Mouse (Mus musculus) induced T-regulatory cell, adult 2 months (primary cell): ENCODE data around the gene Cfap99.

ENCODE experiments used
- DNase-seq: peaks from one replicate; pipeline ENCODE4 v3.0.0-alpha.2; 2012; ENCODE audit warnings: low read depth

Cfap99 gene

DNA sequence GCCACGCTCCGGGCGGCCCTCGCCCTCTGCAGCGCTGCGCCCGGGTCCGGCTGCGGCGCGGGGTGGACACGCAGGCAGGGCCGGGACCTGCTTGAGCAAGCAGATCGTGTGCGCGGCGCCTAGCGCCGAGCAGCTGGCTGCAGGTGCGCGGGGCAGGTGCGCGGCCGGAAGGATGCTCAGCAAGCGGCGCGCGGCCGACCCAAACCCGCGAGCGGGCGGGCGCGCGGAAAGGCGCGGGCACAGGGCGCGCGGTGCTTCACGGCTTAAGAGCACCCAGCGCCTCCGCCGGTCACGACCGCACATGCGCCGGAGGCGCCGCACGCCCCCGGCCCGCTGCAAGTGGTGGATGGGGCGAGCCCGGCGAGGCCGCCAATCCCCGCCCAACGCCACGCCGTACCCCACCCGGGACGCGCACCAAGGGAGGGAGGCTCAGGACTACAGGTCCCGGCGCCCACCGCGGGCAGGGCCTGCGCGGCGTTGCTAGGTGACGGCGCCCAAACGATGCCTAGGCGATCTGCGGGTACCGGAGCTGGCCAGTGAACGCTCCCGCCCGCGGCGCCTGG is at the start of gene Cfap99, which contains the start of gene Zfyve28:
Gene Cfap99 (plus strand): TSS at position 447 of the 563 bp plus-strand sequence.
Gene Zfyve28 (minus strand): TSS at position 296 of the 563 bp plus-strand sequence.
- peak; percentile 63 for DNase-seq

DNA sequence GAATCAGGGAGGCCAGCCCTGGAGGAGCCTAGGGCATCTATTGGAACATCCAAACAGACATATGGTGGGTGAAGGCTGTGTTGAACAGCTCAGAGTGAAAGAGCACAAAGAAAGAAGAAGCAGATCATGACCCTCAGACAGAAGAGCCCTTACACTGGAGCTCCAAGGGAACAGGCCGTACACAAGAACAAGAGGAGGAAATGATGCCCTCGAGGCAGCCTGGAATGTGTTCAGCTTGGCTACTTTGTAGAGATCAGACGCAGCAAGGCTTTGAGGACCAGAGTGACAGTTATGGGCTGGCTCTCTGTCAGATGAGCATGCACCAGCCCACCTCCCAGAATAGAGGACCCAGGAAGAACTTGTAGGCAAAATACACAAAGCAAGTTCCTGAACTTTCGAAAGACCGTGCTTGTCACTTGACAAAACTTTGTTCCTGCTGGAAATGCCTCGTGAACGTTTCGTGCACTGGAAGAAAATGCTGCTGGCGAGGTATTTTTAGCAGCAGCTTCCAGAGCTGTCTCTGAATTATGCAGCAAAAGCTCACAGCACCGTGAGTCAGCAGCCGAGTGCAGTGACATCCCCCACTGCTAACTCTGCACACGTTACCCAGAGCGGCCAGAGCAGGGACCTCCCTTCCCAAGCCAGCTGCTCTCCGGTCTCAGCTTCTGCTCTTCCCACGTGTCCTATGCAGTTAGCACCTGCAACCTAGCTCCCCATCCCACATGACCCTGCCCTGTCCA is 46.0 kb upstream of the Cfap99 start:
- no peak for DNase-seq

DNA sequence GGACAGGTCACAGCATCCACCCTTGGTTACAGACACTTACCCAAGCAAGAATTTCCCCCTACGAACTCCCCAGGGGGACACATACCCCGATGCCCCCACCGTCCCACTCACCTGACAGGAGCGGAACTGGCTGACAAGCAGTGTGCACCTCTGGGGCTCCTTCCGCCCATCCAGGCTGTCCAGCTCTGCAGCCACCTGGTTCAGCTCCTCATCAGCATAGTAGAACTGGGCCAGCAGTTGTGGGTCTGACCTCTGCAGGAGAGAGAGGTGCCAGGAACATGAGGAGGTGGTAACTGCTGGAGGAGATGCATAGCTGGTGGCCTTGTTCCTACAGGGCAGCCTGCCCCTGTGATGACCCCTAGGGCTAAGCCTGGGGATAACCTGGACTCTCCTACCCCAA is 45.3 kb upstream of the Cfap99 start:
- DNase-seq: no peak

GRCm38 (mm10) chr5:34246443-34246842 is 42.0 kb upstream of the Cfap99 start:
- DNase-seq: no peak

- DNase-seq: peak; percentile 32
These were observed 39.3 kb upstream of the Cfap99 start for GRCm38 (mm10) chr5:34249132-34249531.

DNA sequence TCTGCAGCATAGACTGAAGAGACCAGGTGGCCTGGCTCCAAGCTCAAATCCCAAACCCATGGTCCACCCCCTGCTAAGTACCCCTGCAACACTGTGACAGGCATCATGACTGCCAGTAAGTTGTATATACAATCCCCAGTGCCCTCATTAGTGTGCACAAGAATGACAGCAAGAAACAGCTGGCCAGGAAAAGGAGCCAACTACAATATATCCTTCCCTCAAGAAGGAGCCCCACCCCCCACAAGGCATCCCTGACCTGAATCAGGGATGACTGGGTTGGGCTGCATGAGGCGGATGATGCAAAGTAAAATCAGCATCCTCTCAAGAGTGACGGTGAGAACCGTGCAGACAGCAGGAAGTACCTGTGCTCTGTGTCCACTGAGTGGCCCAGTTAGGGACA is 38.3 kb upstream of the Cfap99 start:
- DNase-seq: no peak

DNA sequence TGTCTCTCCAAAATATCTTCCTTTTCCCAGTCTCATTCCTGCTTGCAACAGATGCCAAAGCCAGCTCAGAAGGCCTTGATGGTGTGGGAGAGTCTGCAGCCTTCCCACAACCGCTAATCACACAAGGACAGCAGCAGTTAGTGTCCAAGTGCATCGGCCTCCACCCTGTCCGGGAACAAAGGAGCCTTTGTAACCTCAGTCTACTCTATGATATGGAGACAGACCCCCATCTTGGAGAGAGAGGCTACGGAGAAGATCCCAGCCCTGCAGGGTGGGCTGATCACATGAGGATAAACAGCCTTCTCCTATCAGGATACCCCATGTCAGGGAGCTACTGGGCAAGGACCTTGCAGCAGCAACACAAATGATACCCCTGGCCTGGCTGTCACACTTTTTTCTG is 36.6 kb upstream of the Cfap99 start:
- no peak for DNase-seq

GRCm38 (mm10) chr5:34252307-34252966 is 36.0 kb upstream of the Cfap99 start:
- DNase-seq: no peak

DNA sequence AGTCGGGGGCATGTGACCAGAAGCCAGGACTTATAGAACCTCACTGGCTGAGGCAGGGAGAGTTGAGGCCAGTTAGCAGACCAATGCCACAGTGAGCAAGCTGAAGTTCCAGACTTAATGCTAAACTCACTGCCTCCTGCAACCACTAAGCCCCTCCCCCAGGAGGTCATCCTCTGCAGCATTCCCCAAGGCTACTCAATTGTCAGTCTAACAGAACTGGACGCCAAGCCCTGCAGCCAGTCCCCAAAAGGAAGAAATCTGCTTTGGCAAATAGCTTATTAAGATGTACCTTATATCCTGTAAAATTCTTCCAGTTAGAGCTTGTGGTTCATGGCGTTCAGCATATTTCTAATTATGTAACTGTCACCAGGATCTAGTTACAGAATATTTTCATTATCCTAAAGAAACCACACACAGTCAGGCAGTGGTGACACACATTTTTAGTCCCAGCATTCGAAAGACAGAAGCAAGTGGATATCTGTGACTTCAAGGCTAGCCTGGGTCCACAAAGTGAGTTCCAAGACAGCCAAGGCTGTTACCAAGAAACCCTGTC is 35.4 kb upstream of the Cfap99 start:
- DNase-seq: no peak

DNA sequence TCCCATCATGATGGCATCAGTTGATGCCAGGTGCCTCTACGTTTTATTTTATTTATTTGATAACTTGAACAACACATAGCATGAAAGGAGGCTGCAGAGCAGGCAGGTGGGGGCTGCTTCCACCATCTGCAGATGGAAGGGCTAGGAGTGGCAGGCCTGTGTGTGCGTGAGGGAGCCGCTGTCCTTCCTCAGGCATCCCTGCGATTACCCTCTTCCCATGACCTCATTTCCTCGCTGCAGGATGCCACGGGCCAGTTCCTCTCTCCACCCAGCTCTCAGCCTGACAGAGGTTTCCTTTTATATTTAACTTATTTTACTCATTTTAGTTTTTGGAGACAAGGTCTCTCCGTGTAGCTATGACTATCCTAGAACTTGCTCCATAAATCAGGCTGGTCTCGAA is 34.1 kb upstream of the Cfap99 start:
- no peak for DNase-seq

GRCm38 (mm10) chr5:34255189-34255588 is 33.2 kb upstream of the Cfap99 start:
- DNase-seq: peak; percentile 52

GRCm38 (mm10) chr5:34259172-34259816 is 29.1 kb upstream of the Cfap99 start:
- no peak for DNase-seq

GRCm38 (mm10) chr5:34266065-34266464 is 22.3 kb upstream of the Cfap99 start:
- peak; percentile 29 for DNase-seq

GRCm38 (mm10) chr5:34269197-34269920 is 19.0 kb upstream of the Cfap99 start:
- no peak for DNase-seq

DNA sequence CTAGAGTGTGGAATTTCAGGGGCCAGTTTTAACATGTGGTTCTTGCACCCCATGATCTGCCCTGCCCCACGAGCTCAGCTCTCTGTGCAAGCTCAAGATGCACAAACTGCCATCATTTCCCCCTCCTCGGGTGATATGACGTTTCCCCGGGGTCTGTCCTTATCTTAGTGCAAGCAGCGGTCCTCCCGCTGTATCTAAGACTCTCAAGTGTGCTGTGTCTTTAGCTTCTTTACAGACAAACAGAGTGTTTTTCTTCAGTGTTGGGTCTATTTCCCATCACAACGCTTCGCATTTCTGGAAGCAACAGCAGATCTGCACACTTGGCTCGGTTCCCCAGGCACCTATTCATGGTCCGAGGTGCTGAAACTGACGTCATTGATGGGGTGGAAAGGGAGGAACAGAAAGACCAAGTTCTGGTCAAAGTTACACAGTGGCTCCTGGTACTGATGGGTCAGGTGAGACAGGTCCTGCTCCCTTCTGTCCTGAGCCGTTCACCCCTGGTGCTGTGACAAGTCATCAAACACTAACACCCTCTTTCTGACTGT is 18.4 kb upstream of the Cfap99 start:
- no peak for DNase-seq

DNA sequence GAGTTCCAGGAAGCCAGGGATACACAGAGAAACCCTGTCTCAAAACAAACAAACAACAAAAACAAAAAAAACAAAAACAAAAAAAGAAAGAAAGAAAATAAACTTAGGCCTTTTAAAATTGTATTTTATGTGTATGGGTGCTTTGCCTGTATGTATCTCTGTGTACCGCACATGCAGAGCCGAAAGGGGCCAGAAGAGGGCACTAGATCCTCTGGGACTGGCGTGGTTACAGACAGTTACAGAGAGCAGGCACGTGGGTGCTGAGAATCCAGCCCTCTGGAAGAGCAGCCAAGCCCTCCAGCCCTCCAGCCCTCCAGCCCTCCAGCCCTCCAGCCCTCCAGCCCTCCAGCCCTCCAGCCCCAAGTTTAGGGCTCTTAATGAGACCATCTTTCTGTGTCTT is 16.7 kb upstream of the Cfap99 start:
- DNase-seq: peak; percentile 65

DNA sequence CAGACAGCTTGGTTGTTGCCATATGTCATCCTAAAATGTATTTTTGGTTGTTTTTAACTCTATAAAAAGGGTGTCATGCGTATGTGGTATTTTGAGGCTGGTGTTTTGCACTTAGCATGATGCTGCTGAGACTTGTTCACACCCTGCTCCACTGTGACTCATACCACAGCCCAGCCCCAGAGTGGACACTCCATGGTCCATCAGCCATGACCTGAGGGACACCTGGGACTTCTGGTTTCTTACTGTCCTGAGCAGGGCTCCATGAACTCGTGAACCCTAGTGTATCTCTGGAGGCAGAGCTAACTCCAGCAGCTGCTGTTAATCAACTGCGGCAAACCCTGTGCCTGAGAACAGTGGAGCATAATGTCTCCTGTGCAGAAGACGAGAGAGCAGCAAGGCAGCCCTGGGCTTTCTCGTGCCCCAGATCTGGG is 15.1 kb upstream of the Cfap99 start:
- no peak for DNase-seq

GRCm38 (mm10) chr5:34274268-34274667 is 14.1 kb upstream of the Cfap99 start:
- no peak for DNase-seq

- no peak for DNase-seq
These were observed 13.6 kb upstream of the Cfap99 start for GRCm38 (mm10) chr5:34274676-34275293.

GRCm38 (mm10) chr5:34276191-34276590 is 12.2 kb upstream of the Cfap99 start:
- DNase-seq: no peak

DNA sequence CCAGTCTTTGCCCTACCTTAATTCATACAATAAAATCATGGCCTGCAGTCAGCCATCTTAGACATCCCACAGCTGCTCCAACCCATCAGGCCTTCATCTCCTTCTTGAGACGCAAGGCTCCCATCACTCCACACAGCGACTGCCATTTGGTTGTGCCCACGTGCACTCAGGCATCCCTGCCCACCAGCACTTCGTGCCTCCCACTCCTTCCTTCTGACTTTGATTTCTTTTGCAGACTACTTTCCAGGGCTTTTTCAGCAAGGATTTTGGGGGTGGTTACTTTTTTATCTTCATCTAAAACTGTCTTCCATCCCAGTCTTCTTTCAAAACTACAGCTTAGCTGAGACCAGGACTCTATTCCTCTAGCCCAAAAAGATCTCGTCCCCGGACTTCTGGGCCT is 11.7 kb upstream of the Cfap99 start:
- no peak for DNase-seq
